Mouse (Mus musculus) megakaryocyte, embryonic 14.5 days (primary cell): Measurements from ENCODE around the gene Slc4a7. TPM values are rescaled to one million over a fixed set of nuclear protein-coding genes. Genes with fewer than 3 reads are reported as not detected.
A peak's percentile ranks its signal among the peaks of the same experiment; 100 is the strongest.

Experiments
- H3K27me3 ChIP-seq: replicated peaks from 2 replicates; pipeline ENCODE3; 2012; ENCODE audit warnings: inconsistent platforms
- H3K36me3 ChIP-seq: replicated peaks from 2 replicates; pipeline ENCODE3; 2012; ENCODE audit warnings: low read length, inconsistent platforms, mixed read lengths
- H3K4me1 ChIP-seq: 2 replicates; pipeline ENCODE4 v1.6.1; 2012; ENCODE audit warnings: inconsistent platforms
- H3K4me3 ChIP-seq: replicated peaks from 2 replicates; pipeline ENCODE3; 2012; ENCODE audit warnings: moderate library complexity, mild to moderate bottlenecking, inconsistent platforms
- H3K9me3 ChIP-seq: 2 replicates; pipeline ENCODE4 v1.6.1; 2012; ENCODE audit warnings: inconsistent platforms
- FLI1 ChIP-seq: IDR thresholded peaks from 2 replicates; pipeline ENCODE4 v1.6.1; 2012; ENCODE audit warnings: low read length, inconsistent platforms, mixed read lengths
- GATA1 ChIP-seq: IDR thresholded peaks from 3 replicates; pipeline ENCODE4 v1.6.1; 2012; ENCODE audit warnings: mixed read lengths, low read length, inconsistent platforms, borderline replicate concordance
- polyA plus RNA-seq: library from polyadenylated mRNA; stranded (reverse); fragments of >175 nt; gene quantifications from 2 replicates; pipeline ENCODE4 v1.2.3, GENCODE M21; 2012; ENCODE audit warnings: low replicate concordance; ENCODE audit not compliant: insufficient read depth

Slc4a7 gene
- polyA plus RNA-seq, 1 experiment = 0.15 TPM

DNA sequence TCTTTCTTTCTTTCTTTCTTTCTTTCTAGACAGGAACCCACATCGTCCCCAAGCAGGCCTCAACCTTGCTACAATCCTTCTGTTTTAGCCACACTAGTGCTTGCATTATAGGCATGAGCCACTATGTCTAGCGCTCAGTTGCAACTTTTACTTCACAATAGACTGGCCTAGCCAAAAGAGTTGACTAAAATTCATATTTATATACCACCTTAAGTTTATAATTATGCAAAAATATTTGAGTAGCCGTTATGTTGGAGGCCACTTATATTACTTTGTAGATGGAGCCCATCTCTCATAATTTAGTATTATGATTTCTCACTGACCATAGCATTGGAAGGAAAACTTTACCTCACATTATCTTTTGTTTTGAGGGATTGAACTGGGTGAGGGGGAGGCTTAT lies 3.0 kb downstream of the Slc4a7 start:
- H3K9me3 ChIP-seq = no peaks in the 10 kb centered on the region
- TF ChIP-seq FLI1 (no peak), GATA1 (no peak)
- peaks cover 4% of the 10 kb centered on the region for H3K36me3 ChIP-seq
- peaks cover 45% of the 10 kb centered on the region for H3K4me1 ChIP-seq
- H3K27me3 ChIP-seq = no peaks in the 10 kb centered on the region
- no peak overlapping the region for H3K4me3 ChIP-seq

GRCm38 (mm10) chr14:14706381-14706780 lies 4.3 kb downstream of the Slc4a7 start:
- Histone ChIP-seq H3K9me3 (no peaks in the 10 kb centered on the region), H3K36me3 (peaks cover 14% of the 10 kb centered on the region), H3K4me1 (peaks cover 45% of the 10 kb centered on the region)

GRCm38 (mm10) chr14:14707061-14707460 lies 5.0 kb downstream of the Slc4a7 start:
- TF ChIP-seq FLI1 (no peak), GATA1 (no peak)
- Histone ChIP-seq H3K27me3 (no peaks in the 10 kb centered on the region), H3K9me3 (no peaks in the 10 kb centered on the region)

More at GRCm38 (mm10) chr14:14706381-14706780, 4.3 kb downstream of the Slc4a7 start:
- peak overlapping the region; percentile 5 for H3K4me3 ChIP-seq
- H3K27me3 ChIP-seq = no peaks in the 10 kb centered on the region
- TF ChIP-seq FLI1 (no peak), GATA1 (no peak)

DNA sequence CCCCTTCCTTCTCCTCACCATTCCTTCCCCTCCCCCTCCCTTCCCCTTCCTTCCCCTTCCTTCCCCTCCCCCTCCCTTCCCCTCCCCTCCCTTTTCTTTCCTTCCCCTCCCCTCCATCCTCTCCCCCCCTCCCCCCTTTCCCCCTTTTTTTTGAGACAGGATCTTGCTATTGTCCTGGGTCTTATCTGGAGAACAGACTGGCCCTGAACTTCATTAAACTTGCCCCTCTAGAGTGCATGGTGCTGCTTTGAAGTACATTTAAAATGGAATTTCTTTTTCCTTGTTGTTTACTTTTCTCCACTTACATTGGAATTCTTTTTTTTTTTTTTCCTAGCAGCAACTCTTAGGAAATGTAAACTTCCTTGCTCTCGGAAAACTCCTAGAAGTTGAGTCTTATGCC lies 6.9 kb downstream of the Slc4a7 start:
- Histone ChIP-seq H3K27me3 (no peaks in the 10 kb centered on the region), H3K4me3 (no peak overlapping the region), H3K36me3 (peaks cover 14% of the 10 kb centered on the region), H3K9me3 (no peaks in the 10 kb centered on the region), H3K4me1 (peaks cover 41% of the 10 kb centered on the region)
- TF ChIP-seq FLI1 = no peak
- no peak for TF ChIP-seq GATA1

More at GRCm38 (mm10) chr14:14707061-14707460, 5.0 kb downstream of the Slc4a7 start:
- Histone ChIP-seq H3K36me3 (peaks cover 14% of the 10 kb centered on the region), H3K4me1 (peaks cover 45% of the 10 kb centered on the region), H3K4me3 (peak overlapping the region; percentile 50)

- TF ChIP-seq FLI1 = no peak
- no peak for TF ChIP-seq GATA1
- H3K27me3 ChIP-seq = no peaks in the 10 kb centered on the region
- no peaks in the 10 kb centered on the region for H3K9me3 ChIP-seq
- peaks cover 16% of the 10 kb centered on the region for H3K36me3 ChIP-seq
- H3K4me1 ChIP-seq = peaks cover 31% of the 10 kb centered on the region
- H3K4me3 ChIP-seq = no peak overlapping the region
Measured at GRCm38 (mm10) chr14:14714130-14714529, 12.1 kb downstream of the Slc4a7 start.

DNA sequence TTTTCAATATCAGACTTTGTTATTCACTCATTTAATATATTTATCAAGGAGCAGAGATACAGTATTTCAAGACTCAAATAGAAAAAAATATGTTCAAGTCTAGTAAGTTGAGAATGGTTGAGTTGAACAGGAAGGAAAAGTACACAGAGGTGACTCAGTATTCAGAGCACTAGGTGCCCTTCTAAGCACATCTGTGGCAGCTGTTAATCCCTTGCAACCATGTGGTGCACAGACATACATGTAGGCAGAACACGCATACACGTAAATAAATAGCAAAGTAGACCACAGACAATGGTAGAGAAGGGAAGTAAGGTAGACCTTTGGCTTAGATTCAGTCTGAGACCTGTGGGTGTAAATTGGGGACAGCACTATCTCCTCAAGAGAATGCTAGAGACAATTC lies 13.7 kb downstream of the Slc4a7 start:
- Histone ChIP-seq H3K4me3 (no peak overlapping the region), H3K36me3 (peaks cover 11% of the 10 kb centered on the region), H3K27me3 (no peaks in the 10 kb centered on the region), H3K9me3 (no peaks in the 10 kb centered on the region), H3K4me1 (peaks cover 29% of the 10 kb centered on the region)
- TF ChIP-seq FLI1 (no peak), GATA1 (no peak)

- no peaks in the 10 kb centered on the region for H3K9me3 ChIP-seq
- no peaks in the 10 kb centered on the region for H3K27me3 ChIP-seq
- H3K4me3 ChIP-seq = peak overlapping the region; percentile 77
- H3K4me1 ChIP-seq = peaks cover 29% of the 10 kb centered on the region
- peaks cover 6% of the 10 kb centered on the region for H3K36me3 ChIP-seq
- no peak for TF ChIP-seq FLI1
Measured at GRCm38 (mm10) chr14:14716843-14717242, 14.8 kb downstream of the Slc4a7 start.

DNA sequence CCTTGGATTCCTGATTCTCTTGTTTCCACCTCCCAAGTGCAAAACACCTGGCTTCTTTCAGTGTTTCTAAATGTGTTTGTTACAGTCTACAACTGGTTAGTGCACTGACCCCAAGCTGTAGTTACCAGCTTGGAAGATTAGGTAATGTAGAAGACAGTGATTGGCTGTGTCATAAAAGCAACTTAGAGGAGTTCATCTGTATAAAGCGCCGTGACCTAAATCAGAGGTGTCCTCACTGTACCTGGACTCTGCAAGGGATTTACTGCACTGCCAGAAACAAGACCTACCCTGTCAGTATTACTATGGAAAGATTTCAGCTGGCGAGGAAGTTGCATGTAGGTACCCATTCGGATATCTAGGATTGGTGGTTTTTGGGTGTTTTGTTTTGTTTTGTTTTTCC lies 16.5 kb downstream of the Slc4a7 start:
- TF ChIP-seq FLI1 (no peak), GATA1 (no peak)
- peaks cover 29% of the 10 kb centered on the region for H3K4me1 ChIP-seq
- H3K9me3 ChIP-seq = no peaks in the 10 kb centered on the region
- no peak overlapping the region for H3K4me3 ChIP-seq
- peaks cover 6% of the 10 kb centered on the region for H3K36me3 ChIP-seq
- no peaks in the 10 kb centered on the region for H3K27me3 ChIP-seq

DNA sequence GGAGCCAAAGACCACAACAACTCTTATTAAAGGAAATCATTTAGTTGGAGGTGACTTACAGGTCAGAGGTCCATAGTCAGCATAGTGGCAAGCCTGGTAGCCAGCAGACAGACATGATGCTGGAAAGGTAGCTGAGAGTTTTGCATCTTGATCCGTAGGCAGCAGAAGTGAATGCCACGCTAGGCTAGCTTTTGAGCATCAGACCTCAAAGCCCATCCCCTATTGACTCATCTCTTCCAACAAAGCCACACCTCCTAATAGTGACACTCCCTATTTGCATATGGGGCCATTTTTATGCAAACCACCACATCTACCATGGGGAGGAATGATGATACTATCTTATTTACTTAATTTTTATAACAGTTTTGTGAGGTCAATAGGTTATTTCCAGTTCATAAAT lies 79.1 kb downstream of the Slc4a7 start:
- Histone ChIP-seq H3K36me3 (peaks cover 59% of the 10 kb centered on the region), H3K4me1 (0 out of 2 replicates have a peak, but pooled peaks cover 4% of the 10 kb centered on the region), H3K9me3 (no peaks in the 10 kb centered on the region), H3K4me3 (no peak overlapping the region), H3K27me3 (no peaks in the 10 kb centered on the region)
- TF ChIP-seq FLI1 = no peak
- no peak for TF ChIP-seq GATA1

- TF ChIP-seq GATA1 (no peak), FLI1 (no peak)
Measured at GRCm38 (mm10) chr14:14784223-14784622, 82.1 kb downstream of the Slc4a7 start.

DNA sequence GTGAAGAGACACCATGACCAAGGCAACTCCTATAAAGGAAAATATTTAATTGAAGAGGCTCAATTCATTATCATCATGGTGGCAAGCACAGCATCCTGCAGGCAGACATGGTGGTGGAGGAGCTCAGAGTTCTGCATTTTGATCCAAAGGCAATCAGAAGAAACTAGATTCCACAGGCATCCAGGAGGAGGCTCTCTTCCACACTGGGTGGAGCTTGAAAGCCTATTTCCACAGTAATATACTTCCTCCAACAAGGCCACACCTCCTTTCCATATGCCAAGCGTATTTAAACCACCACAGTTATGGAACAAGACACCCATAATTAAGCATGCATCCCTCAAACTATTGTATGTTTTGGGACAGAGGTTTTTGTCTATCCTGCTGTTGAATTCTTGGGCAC lies 84.9 kb downstream of the Slc4a7 start:
- Histone ChIP-seq H3K4me1 (no peaks in the 10 kb centered on the region), H3K9me3 (no peaks in the 10 kb centered on the region), H3K27me3 (no peaks in the 10 kb centered on the region), H3K4me3 (no peak overlapping the region), H3K36me3 (peaks cover 50% of the 10 kb centered on the region)
- TF ChIP-seq FLI1 (no peak), GATA1 (no peak)

More at GRCm38 (mm10) chr14:14784223-14784622, 82.1 kb downstream of the Slc4a7 start:
- Histone ChIP-seq H3K27me3 (no peaks in the 10 kb centered on the region), H3K4me3 (no peak overlapping the region), H3K9me3 (no peaks in the 10 kb centered on the region), H3K4me1 (no peaks in the 10 kb centered on the region), H3K36me3 (peaks cover 52% of the 10 kb centered on the region)
